In genomic region chr8:72162821-72163220, GRCm38 (mm10) we compare ENCODE assay signal across 10 mouse cellular contexts. TPM values are rescaled to one million over a fixed set of nuclear protein-coding genes. Genes with fewer than 3 reads are reported as not detected.
DNase-seq lines count a peak whose midpoint lies in the region; ATAC-seq and TF ChIP-seq lines count a peak whose summit lies in the region.
"Had no signal": no experiment of that assay in that cellular context is flagged by ENCODE, and none has a peak within 500 bp of the region (broad histone marks: within the 10 kb centered on the region; RNA-seq: fewer than 3 reads in every experiment).

No protein-coding gene starts in this region.

- H3K27me3 ChIP-seq in lung, embryonic 14.5 days (ENCODE audit: insufficient read depth, low read length): no peaks in the 10 kb centered on the region
- no peaks in the 10 kb centered on the region for H3K27me3 ChIP-seq in limb, embryonic 12.5 days
- H3K27me3 ChIP-seq in stomach, embryonic 16.5 days (ENCODE audit: control insufficient read depth, insufficient read depth, low read length): no peaks in the 10 kb centered on the region

- H3K4me3 ChIP-seq in lung, embryonic 14.5 days (ENCODE audit: low read depth, low read length): no peak overlapping the region
- peak overlapping the region; percentile 72; the same call in 1 of the 2 replicates for H3K4me3 ChIP-seq in cortical plate, adult 2 months (ENCODE audit: insufficient read depth, low read length)
- peak overlapping the region; percentile 89; the same call in 1 of the 2 replicates for H3K4me3 ChIP-seq in limb, embryonic 12.5 days (replicated peaks)
- no peak overlapping the region for H3K4me3 ChIP-seq in stomach, embryonic 16.5 days (replicated peaks; ENCODE audit: low read length)

- TF ChIP-seq POLR2A in cortical plate, adult 2 months (IDR thresholded peaks at IDR 0.05; ENCODE audit: extremely low read depth, insufficient read depth, low read length): no peak

- no peaks in the 10 kb centered on the region for H3K9me3 ChIP-seq in lung, embryonic 14.5 days (ENCODE audit: low read depth, low read length)
- H3K9me3 ChIP-seq in limb, embryonic 12.5 days: no peaks in the 10 kb centered on the region
- H3K9me3 ChIP-seq in stomach, embryonic 16.5 days (replicated peaks; ENCODE audit: control insufficient read depth, low read length): no peaks in the 10 kb centered on the region

- TF ChIP-seq CTCF in lung, embryonic 14.5 days (IDR thresholded peaks at IDR 0.05; ENCODE audit: low read depth): no peak
- no peak for TF ChIP-seq CTCF in cortical plate, adult 2 months (IDR thresholded peaks at IDR 0.05; ENCODE audit: extremely low read depth, insufficient read depth, low read length)

- H3K27ac ChIP-seq in lung, embryonic 14.5 days (ENCODE audit: low read depth): no peak overlapping the region
- H3K27ac ChIP-seq in cortical plate, adult 2 months (ENCODE audit: insufficient read depth, low read length): no peak overlapping the region
- H3K27ac ChIP-seq in limb, embryonic 12.5 days: no peak overlapping the region
- no peak overlapping the region for H3K27ac ChIP-seq in stomach, embryonic 16.5 days (ENCODE audit: low read length)

- ATAC-seq in lung, embryonic 14.5 days (ENCODE audit: insufficient read depth): no peak
- no peak for ATAC-seq in limb, embryonic 12.5 days (ENCODE audit: insufficient number of reproducible peaks, insufficient read depth, low FRiP score, low TSS enrichment, low read depth)
- ATAC-seq in stomach, embryonic 16.5 days (ENCODE audit: insufficient read depth, low FRiP score): no peak

- DNase-seq in lung, embryonic 14.5 days: no peak
- DNase-seq in lung, postnatal 25 days (ENCODE audit: low spot score): no peak
- no peak for DNase-seq in right cerebral cortex, adult 18-20 months
- no peak for DNase-seq in adrenal gland, postnatal 25 days
- DNase-seq: cerebellum, adult 2 months; heart, postnatal 36 days; lung, postnatal 36 days had no signal

- peaks cover 10% of the 10 kb centered on the region; the same call in 1 of the 2 replicates for H3K36me3 ChIP-seq in lung, embryonic 14.5 days (ENCODE audit: insufficient read depth)
- peaks cover 25% of the 10 kb centered on the region for H3K36me3 ChIP-seq in limb, embryonic 12.5 days
- no peaks in the 10 kb centered on the region for H3K36me3 ChIP-seq in stomach, embryonic 16.5 days (ENCODE audit: control insufficient read depth, insufficient read depth, low read length)

- H3K4me1 ChIP-seq in lung, embryonic 14.5 days (ENCODE audit: insufficient read depth): peaks cover 6% of the 10 kb centered on the region
- H3K4me1 ChIP-seq in cortical plate, adult 2 months (ENCODE audit: control insufficient read depth, insufficient read depth, low read length): peaks cover 5% of the 10 kb centered on the region
- H3K4me1 ChIP-seq in limb, embryonic 12.5 days (replicated peaks): peaks cover 18% of the 10 kb centered on the region
- peaks cover 19% of the 10 kb centered on the region for H3K4me1 ChIP-seq in stomach, embryonic 16.5 days (ENCODE audit: control insufficient read depth, insufficient read depth, low read length)

- H3K4me2 ChIP-seq in lung, embryonic 14.5 days: peak overlapping the region; percentile 83; the same call in 1 of the 2 replicates
- H3K4me2 ChIP-seq in limb, embryonic 12.5 days: peak overlapping the region; percentile 91; the same call in 1 of the 2 replicates
- peak overlapping the region; percentile 78 for H3K4me2 ChIP-seq in stomach, embryonic 16.5 days (ENCODE audit: low read depth, low read length)

- no peak overlapping the region for H3K9ac ChIP-seq in lung, embryonic 14.5 days
- H3K9ac ChIP-seq in limb, embryonic 12.5 days (replicated peaks): no peak overlapping the region
- no peak overlapping the region for H3K9ac ChIP-seq in stomach, embryonic 16.5 days (ENCODE audit: low read length)

RNA-seq across cellular contexts. Expression of gene Rab8a, which starts 1.8 kb away (rescaled TPM):
- 90.0 and 103 TPM in 2 replicates for polyA plus RNA-seq in lung, embryonic 14.5 days (2014; fragmentation: Nextera tagmentation; extraction: Ambion mirVana)
- polyA plus RNA-seq in cortical plate, adult 2 months (2012; rRNA removed): 58.6 and 62.1 TPM in 2 replicates
- polyA plus RNA-seq in limb, embryonic 12.5 days (2016; fragmentation: Nextera tagmentation; extraction: Ambion mirVana): 117 TPM in 2 replicates
- polyA plus RNA-seq in stomach, embryonic 16.5 days (2015; fragmentation: Nextera tagmentation; extraction: Ambion mirVana): 127 and 155 TPM in 2 replicates
- total RNA-seq in adrenal gland, postnatal 25 days (2021): 55.4 and 68.9 TPM in 2 replicates

RNA-seq across cellular contexts. Expression of gene Hsh2d, which starts 26.6 kb away (rescaled TPM):
- polyA plus RNA-seq in lung, embryonic 14.5 days (2014; fragmentation: Nextera tagmentation; extraction: Ambion mirVana): 0.30 and 0.51 TPM in 2 replicates
- polyA plus RNA-seq in cortical plate, adult 2 months (2012; rRNA removed): 0.06 and 0.13 TPM in 2 replicates
- not detected in 2 replicates for polyA plus RNA-seq in limb, embryonic 12.5 days (2016; fragmentation: Nextera tagmentation; extraction: Ambion mirVana)
- polyA plus RNA-seq in stomach, embryonic 16.5 days (2015; fragmentation: Nextera tagmentation; extraction: Ambion mirVana): 1.4 and 2.0 TPM in 2 replicates
- total RNA-seq in adrenal gland, postnatal 25 days (2021): not detected in 2 replicates
- total RNA-seq: heart, postnatal 36 days had no signal

RNA-seq across cellular contexts. Expression of gene Tpm4, which starts 28.0 kb away (rescaled TPM):
- 849 and 861 TPM in 2 replicates for polyA plus RNA-seq in lung, embryonic 14.5 days (2014; fragmentation: Nextera tagmentation; extraction: Ambion mirVana)
- polyA plus RNA-seq in cortical plate, adult 2 months (2012; rRNA removed): 35.1 and 37.0 TPM in 2 replicates
- polyA plus RNA-seq in limb, embryonic 12.5 days (2016; fragmentation: Nextera tagmentation; extraction: Ambion mirVana): 668 and 683 TPM in 2 replicates
- 617 and 647 TPM in 2 replicates for polyA plus RNA-seq in stomach, embryonic 16.5 days (2015; fragmentation: Nextera tagmentation; extraction: Ambion mirVana)
- 219 and 260 TPM in 2 replicates for total RNA-seq in adrenal gland, postnatal 25 days (2021)

RNA-seq across cellular contexts. Expression of gene Cib3, which starts 49.8 kb away (rescaled TPM):
- polyA plus RNA-seq in lung, embryonic 14.5 days (2014; fragmentation: Nextera tagmentation; extraction: Ambion mirVana): 0.24 TPM in 1 of 2 replicates, not detected in the other
- not detected in 2 replicates for polyA plus RNA-seq in cortical plate, adult 2 months (2012; rRNA removed)
- polyA plus RNA-seq in limb, embryonic 12.5 days (2016; fragmentation: Nextera tagmentation; extraction: Ambion mirVana): not detected in 2 replicates
- not detected in 2 replicates for polyA plus RNA-seq in stomach, embryonic 16.5 days (2015; fragmentation: Nextera tagmentation; extraction: Ambion mirVana)
- total RNA-seq in adrenal gland, postnatal 25 days (2021): 0.64 TPM in 1 of 2 replicates, not detected in the other
- polyA plus RNA-seq: cerebellum, adult 2 months had no signal

RNA-seq across cellular contexts. Expression of gene Gm11034, which starts 50.6 kb away (rescaled TPM):
- polyA plus RNA-seq in lung, embryonic 14.5 days (2014; fragmentation: Nextera tagmentation; extraction: Ambion mirVana): not detected in 2 replicates
- not detected in 2 replicates for polyA plus RNA-seq in cortical plate, adult 2 months (2012; rRNA removed)
- not detected in 2 replicates for polyA plus RNA-seq in limb, embryonic 12.5 days (2016; fragmentation: Nextera tagmentation; extraction: Ambion mirVana)
- polyA plus RNA-seq in stomach, embryonic 16.5 days (2015; fragmentation: Nextera tagmentation; extraction: Ambion mirVana): not detected in 2 replicates
- not detected in 2 replicates for total RNA-seq in adrenal gland, postnatal 25 days (2021)
- total RNA-seq: heart, postnatal 36 days had no signal
- polyA plus RNA-seq: cerebellum, adult 2 months had no signal

Comparison
In these comparisons a context has a peak if more than half of its experiments do, and no peak if none do; other contexts are left out.
1. H3K4me3 ChIP-seq: peak in cortical plate, adult 2 months (single experiment) and limb, embryonic 12.5 days (single experiment); none in lung, embryonic 14.5 days (single experiment) and stomach, embryonic 16.5 days (single experiment).
2. RNA of gene Tpm4, which starts 28.0 kb away (polyA plus RNA-seq): 849 to 861 TPM in lung, embryonic 14.5 days, 668 to 683 TPM in limb, embryonic 12.5 days and 617 to 647 TPM in stomach, embryonic 16.5 days; 35.1 to 37.0 TPM in cortical plate, adult 2 months; every median in the first group is over 10 times any median in the second.
3. Peak in every context shown above with its lines, with median percentiles within 50 percentile points of each other: H3K4me2 ChIP-seq.